Mouse (Mus musculus) macrophage (primary cell): ENCODE data around the gene Smarce1. TPM values are rescaled to one million over a fixed set of nuclear protein-coding genes. Genes with fewer than 3 reads are reported as not detected.
A peak's percentile ranks its signal among the peaks of the same experiment; 100 is the strongest.

ENCODE experiments used
- H3K27ac ChIP-seq: fragments of 350-480 bp; formaldehyde crosslinking; 2 replicates; pipeline ENCODE4 v1.9.0; 2021
- H3K36me3 ChIP-seq: fragments of 350-480 bp; formaldehyde crosslinking; 2 replicates; pipeline ENCODE4 v1.9.0; 2021; ENCODE audit errors: inconsistent target
- H3K4me3 ChIP-seq: fragments of 350-480 bp; formaldehyde crosslinking; 2 replicates; pipeline ENCODE4 v1.9.0; 2021; ENCODE audit errors: inconsistent target
- H3K79me2 ChIP-seq: fragments of 350-480 bp; formaldehyde crosslinking; 2 replicates; pipeline ENCODE4 v1.9.0; 2021; ENCODE audit errors: inconsistent target
- WGBS: methylation state at CpG from one replicate; pipeline ENCODE4 v1.1.7; 2026; ENCODE audit warnings: inconsistent platforms; ENCODE audit not compliant: missing documents; 5-methylcytosine and 5-hydroxymethylcytosine counted together
- polyA plus RNA-seq: library from polyadenylated mRNA; stranded (reverse); fragments of 250-400 nt; gene quantifications from 3 replicates; pipeline ENCODE4 v1.2.4, GENCODE M21; 2018; ENCODE audit warnings: inconsistent platforms

Smarce1 gene
- polyA plus RNA-seq, 1 experiment from 2014 or later = 118 TPM

GRCm38 (mm10) chr11:99211964-99212363 lies 18.9 kb downstream of the Smarce1 start:
- peaks cover 67% of the 10 kb centered on the region for H3K36me3 ChIP-seq

DNA sequence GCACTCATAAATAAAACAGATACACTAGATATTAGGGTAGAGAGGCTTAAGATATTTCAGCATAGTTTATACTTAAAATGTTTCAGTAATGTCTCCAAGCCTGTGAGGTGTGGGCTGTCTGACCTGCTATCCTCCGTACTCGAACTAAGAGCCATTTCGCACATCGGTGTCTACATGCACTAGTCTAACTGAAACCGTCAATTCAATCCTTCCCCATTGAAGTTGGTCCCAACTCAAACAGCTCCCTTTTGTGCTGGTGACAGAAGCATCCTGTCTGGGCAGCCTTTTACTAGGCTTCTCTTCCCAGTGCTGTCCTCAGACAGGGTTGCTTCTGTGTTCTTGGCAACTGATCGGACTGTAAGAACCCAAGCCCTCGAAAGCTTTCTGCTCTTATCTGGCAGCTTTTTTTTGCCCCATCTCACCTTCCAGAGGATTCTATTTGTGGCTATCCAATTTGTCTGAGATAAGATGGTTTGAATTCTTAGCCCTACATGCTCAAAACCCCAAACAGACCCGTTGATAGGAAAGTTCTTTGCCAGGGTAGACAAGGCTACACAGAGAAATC lies 22.6 kb downstream of the Smarce1 start:
- 89% methylated on average over 8 of the region's 8 CpGs for WGBS
- Histone ChIP-seq H3K4me3 (no peak overlapping the region), H3K36me3 (peaks cover 29% of the 10 kb centered on the region), H3K27ac (no peak overlapping the region), H3K79me2 (no peaks in the 10 kb centered on the region)

More at GRCm38 (mm10) chr11:99211964-99212363, 18.9 kb downstream of the Smarce1 start:
- Histone ChIP-seq H3K4me3 (no peak overlapping the region), H3K27ac (no peak overlapping the region), H3K79me2 (no peaks in the 10 kb centered on the region)
- 94% methylated on average over 2 of the region's 2 CpGs for WGBS

DNA sequence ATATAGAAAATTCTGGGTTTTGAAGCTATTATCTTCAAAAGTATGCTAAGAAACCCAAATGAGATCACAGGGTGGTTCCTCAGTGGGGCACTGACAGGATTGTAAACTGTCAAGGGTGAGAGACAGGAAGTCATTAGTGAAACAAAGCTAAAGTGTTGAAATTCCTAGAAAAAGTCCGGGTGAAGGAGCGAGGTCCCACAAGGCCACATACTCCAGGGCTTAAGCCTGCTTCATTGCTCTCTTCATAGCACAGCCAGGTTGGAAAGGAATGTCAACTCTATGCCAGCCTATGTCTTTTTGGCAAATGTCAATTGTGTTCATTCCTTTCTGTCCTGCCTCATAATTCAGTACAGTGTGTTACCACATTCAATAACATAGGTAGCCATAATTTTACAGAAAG lies 23.4 kb downstream of the Smarce1 start:
- no peak overlapping the region for H3K27ac ChIP-seq
- H3K4me3 ChIP-seq = no peak overlapping the region
- WGBS = 65% methylated on average over 2 of the region's 2 CpGs
- peaks cover 21% of the 10 kb centered on the region for H3K36me3 ChIP-seq
- H3K79me2 ChIP-seq = no peaks in the 10 kb centered on the region

- Histone ChIP-seq H3K36me3 (peaks cover 17% of the 10 kb centered on the region), H3K79me2 (no peaks in the 10 kb centered on the region), H3K27ac (no peak overlapping the region), H3K4me3 (no peak overlapping the region)
- WGBS = 33% methylated on average over 2 of the region's 2 CpGs
Observed at GRCm38 (mm10) chr11:99206954-99207353, 23.9 kb downstream of the Smarce1 start.

- H3K4me3 ChIP-seq = peak overlapping the region; percentile 16; the same call in 1 of the 2 replicates
- no peaks in the 10 kb centered on the region for H3K79me2 ChIP-seq
- no peaks in the 10 kb centered on the region for H3K36me3 ChIP-seq
- H3K27ac ChIP-seq = no peak overlapping the region
- WGBS = 3% methylated on average over 14 of the region's 14 CpGs
Observed at GRCm38 (mm10) chr11:99189154-99189582, 41.6 kb downstream of the Smarce1 start.

GRCm38 (mm10) chr11:99187348-99187747 lies 43.5 kb downstream of the Smarce1 start:
- no peak overlapping the region for H3K4me3 ChIP-seq
- 89% methylated on average over 4 of the region's 4 CpGs for WGBS
- no peak overlapping the region for H3K27ac ChIP-seq
- no peaks in the 10 kb centered on the region for H3K36me3 ChIP-seq
- H3K79me2 ChIP-seq = no peaks in the 10 kb centered on the region

GRCm38 (mm10) chr11:99186836-99187235 lies 44.0 kb downstream of the Smarce1 start:
- WGBS = 44% methylated on average over 2 of the region's 2 CpGs
- Histone ChIP-seq H3K36me3 (no peaks in the 10 kb centered on the region), H3K27ac (no peak overlapping the region), H3K4me3 (no peak overlapping the region), H3K79me2 (no peaks in the 10 kb centered on the region)

DNA sequence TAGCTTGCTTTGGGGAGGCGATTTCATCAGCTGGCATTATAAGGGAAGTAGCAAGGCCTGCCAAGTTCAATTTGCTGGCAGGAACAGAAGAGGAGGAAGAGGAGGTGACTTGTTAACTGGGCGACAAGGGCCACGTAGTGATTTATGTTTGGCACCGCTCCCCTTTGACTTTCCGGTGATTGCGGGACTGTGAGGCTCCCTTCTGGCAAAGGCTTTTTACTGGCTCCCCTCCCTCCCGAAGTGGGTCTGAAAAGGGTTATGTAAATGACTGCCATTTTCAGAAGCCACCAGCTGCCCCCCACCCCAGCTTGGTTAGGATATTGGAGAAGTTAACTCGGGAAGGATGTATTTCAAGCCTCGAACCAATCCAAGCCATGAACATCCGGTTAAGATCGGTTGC lies 48.2 kb downstream of the Smarce1 start:
- Histone ChIP-seq H3K79me2 (no peaks in the 10 kb centered on the region), H3K4me3 (no peak overlapping the region), H3K27ac (peak overlapping the region; percentile 17; the same call in 1 of the 2 replicates), H3K36me3 (no peaks in the 10 kb centered on the region)
- WGBS = 5% methylated on average over 11 of the region's 11 CpGs

DNA sequence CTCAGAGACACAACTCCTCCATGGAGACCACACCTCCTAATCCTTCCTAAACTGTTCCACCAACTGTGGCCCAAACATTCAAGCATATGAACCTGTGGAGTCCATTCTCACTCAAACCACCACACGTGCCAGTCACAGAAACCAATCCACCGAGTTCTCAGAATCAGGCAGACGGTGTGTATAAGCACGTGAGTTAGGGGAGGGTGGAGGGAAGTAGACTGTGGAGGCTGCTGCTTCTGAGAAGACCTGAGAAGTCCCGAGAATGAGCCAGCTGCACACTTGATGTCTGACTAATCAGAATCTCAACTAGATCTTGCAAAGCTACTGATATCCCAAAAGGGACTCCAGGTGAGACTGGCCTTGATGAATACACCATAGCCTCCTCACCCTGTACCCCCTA lies 50.7 kb downstream of the Smarce1 start:
- H3K79me2 ChIP-seq = no peaks in the 10 kb centered on the region
- no peak overlapping the region for H3K4me3 ChIP-seq
- whole genome bisulfite sequencing = 98% methylated on average over 5 of the region's 5 CpGs
- H3K36me3 ChIP-seq = no peaks in the 10 kb centered on the region
- no peak overlapping the region for H3K27ac ChIP-seq

DNA sequence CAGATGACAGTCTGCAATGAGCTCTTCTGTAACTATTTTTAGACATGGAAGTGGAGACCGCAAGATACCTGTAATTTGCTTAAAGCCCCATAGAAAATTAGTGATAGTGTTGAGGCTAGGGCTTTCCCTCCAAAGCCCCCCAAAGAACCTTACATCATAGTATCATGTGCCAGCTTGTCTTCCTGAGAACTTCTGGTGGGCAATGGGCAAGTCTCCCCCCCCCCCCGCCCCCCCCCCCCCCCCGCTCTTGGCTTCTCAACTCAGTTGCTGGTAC lies 53.0 kb downstream of the Smarce1 start:
- Histone ChIP-seq H3K27ac (no peak overlapping the region), H3K36me3 (no peaks in the 10 kb centered on the region), H3K79me2 (no peaks in the 10 kb centered on the region), H3K4me3 (no peak overlapping the region)
- WGBS = 100% methylated on average over 1 of the region's 3 CpGs

DNA sequence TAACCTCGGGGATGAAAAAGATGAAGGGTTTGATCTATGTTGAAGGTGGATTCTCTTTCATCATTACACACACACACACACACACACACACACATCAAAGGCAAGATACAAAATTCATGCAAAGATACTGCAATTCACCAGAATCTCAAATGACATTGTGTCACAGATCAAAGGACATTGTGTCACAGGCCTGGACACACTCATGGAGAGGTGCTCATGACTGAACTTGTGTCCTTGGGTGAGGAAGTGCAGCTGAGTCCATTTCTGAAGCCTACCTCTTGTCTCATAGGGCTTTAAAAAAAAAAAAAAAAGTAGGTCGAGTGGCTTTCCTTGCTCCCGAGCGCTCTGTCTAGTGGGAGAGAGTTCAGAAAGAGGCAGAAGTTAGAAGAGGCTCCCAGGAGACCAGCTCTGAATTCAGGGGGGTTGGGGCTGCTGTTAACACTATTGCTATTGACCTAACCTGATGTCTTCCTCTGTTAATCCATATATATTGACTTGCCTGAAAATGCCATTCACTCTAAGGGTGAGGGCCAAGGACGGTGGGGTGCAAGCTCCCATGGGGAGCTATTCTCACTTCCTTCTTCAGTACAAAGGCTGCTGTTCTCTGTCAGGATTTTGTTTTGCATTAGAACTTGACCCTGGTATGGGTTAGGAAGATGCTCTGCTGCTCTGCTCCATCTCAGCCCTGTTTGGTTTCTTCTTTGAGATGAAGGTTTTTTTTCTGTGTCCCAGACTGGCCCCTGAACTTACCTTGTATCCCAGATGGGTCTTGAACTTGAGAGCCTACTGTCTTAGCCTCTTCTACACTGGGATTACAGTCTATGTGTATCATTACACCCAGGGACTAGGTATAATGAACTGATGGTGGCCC lies 53.5 kb downstream of the Smarce1 start:
- Histone ChIP-seq H3K27ac (no peak overlapping the region), H3K36me3 (no peaks in the 10 kb centered on the region), H3K4me3 (no peak overlapping the region), H3K79me2 (no peaks in the 10 kb centered on the region)
- 72% methylated on average over 5 of the region's 5 CpGs for WGBS

GRCm38 (mm10) chr11:99172002-99172401 lies 58.8 kb downstream of the Smarce1 start:
- 97% methylated on average over 4 of the region's 4 CpGs for WGBS
- no peaks in the 10 kb centered on the region for H3K36me3 ChIP-seq
- H3K79me2 ChIP-seq = no peaks in the 10 kb centered on the region
- no peak overlapping the region for H3K27ac ChIP-seq
- H3K4me3 ChIP-seq = no peak overlapping the region

DNA sequence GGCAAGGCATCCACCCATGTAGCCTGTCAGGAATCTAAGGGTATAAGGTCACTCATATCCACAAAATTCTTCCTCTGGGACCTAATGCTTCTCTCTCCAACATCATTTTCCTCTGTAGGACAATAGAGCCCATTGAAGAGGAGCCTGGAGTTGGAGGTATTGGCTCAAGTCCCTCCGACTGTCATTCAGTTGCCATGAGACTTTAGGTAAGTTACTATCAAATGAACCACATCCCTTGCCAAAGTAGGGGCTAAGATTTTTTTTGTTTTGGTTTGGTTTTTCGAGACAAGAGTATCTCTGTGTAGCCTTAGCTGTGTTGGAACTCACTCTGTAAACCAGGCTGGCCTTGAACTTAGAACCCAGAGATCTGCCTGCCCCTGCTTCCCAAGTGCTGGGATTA lies 59.4 kb downstream of the Smarce1 start:
- H3K36me3 ChIP-seq = no peaks in the 10 kb centered on the region
- H3K79me2 ChIP-seq = no peaks in the 10 kb centered on the region
- no peak overlapping the region for H3K4me3 ChIP-seq
- WGBS = 94% methylated on average over 2 of the region's 2 CpGs
- no peak overlapping the region for H3K27ac ChIP-seq

DNA sequence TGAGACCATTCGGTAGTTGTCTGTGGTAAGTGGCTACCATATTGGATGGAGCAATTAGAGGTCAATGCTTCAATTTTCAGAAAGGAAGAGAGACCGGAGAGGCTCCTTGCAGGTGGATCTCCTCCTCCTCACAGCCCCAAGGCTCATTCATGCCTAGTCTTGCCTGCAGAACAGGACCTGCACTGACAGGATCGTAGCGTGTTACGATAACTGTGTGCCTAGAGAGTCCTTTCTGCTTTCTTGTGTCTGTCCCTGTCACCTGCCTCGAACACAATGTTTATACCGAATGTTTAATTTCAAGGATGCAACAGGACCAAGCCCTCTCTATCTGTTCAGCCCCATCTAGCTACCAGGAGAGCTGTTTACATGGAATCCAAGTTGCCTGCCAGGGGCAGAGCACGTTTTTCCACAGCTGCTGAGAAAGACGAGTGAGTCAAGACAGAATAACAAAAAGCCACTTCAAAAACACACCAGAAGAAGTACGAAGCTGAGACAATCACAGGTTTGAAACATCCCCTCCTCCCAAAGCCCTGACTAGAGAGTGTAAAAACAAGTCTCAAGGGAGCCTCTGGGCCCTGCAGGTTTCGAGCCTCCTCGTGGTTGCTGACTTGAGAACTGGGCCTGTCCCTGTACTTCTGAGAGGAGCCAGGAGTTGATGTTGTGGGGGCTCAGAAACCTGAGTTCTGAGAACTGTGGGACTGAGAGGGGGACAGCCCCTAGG lies 60.1 kb downstream of the Smarce1 start:
- H3K27ac ChIP-seq = no peak overlapping the region
- no peaks in the 10 kb centered on the region for H3K79me2 ChIP-seq
- H3K36me3 ChIP-seq = no peaks in the 10 kb centered on the region
- 94% methylated on average over 12 of the region's 12 CpGs for WGBS
- H3K4me3 ChIP-seq = no peak overlapping the region

DNA sequence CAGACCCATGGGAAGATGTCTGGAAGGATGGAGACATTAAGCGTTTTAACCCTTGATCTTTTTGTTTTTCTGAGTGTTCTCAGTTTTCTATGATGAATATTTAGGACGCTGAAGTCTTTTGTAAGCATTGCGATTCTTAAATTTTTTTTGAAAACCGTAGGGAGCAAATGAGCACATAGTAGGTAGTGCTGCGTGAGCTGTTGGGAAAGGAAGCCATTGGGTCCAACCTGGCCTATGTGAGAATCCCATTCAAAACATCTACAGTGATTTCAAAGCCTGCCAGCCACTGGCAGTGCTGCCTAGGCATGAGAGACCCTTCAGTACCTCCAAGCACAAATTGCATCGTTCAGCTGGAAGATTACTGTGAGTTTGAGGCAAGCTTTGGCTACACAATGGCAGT lies 60.8 kb downstream of the Smarce1 start:
- Histone ChIP-seq H3K36me3 (no peaks in the 10 kb centered on the region), H3K79me2 (no peaks in the 10 kb centered on the region), H3K4me3 (no peak overlapping the region), H3K27ac (no peak overlapping the region)
- WGBS = 98% methylated on average over 6 of the region's 6 CpGs
